Mouse (Mus musculus): Measurements from ENCODE around the gene Alg5. TPM values are rescaled to one million over a fixed set of nuclear protein-coding genes. Genes with fewer than 3 reads are reported as not detected.

Alg5 gene
- polyA plus RNA-seq, 3 experiments from 2014 or later, result 71.1 to 93.1 (median 79.9) TPM

- no peak for ATAC-seq
These were observed 60.0 kb downstream of the Alg5 start for GRCm38 (mm10) chr3:54795379-54795778.

- ATAC-seq, result no peak
These were observed 60.5 kb downstream of the Alg5 start for GRCm38 (mm10) chr3:54795806-54796205.

- ATAC-seq, result peak; percentile 64
These were observed 61.9 kb downstream of the Alg5 start for GRCm38 (mm10) chr3:54797211-54797610.

Other genes with a start within 250 kb of the Alg5 start
- gene Supt20, start 42.7 kb upstream of the Alg5 start, polyA plus RNA-seq (2017; shearing (Covaris generic)), result 100 to 1,000 TPM; 167 to 260 (median 233) TPM
- 1 to 10 TPM in 2 of 3 experiments, not detected in 1; 1.1 TPM for gene Gm21958, start 21.2 kb upstream of the Alg5 start, polyA plus RNA-seq (2017; shearing (Covaris generic))
- gene Exosc8, start 146 bp upstream of the Alg5 start, polyA plus RNA-seq (2017; shearing (Covaris generic)), result 100 to 1,000 TPM; 228 to 264 (median 247) TPM
- not detected for gene Smad9, start 20.0 kb downstream of the Alg5 start, polyA plus RNA-seq (2017; shearing (Covaris generic))
- gene Rfxap, start 72.3 kb downstream of the Alg5 start, polyA plus RNA-seq (2017; shearing (Covaris generic)), result 1 to 10 TPM; 3.6 to 6.0 (median 5.8) TPM
- gene Sertm1, start 180.3 kb downstream of the Alg5 start, polyA plus RNA-seq (2017; shearing (Covaris generic)), result not detected